Mouse (Mus musculus): Measurements from ENCODE around the gene Slc35d3. TPM values are rescaled to one million over a fixed set of nuclear protein-coding genes. Genes with fewer than 3 reads are reported as not detected.

The Slc35d3 gene
- total and polyA plus RNA-seq, 3 experiments, result not detected

DNA sequence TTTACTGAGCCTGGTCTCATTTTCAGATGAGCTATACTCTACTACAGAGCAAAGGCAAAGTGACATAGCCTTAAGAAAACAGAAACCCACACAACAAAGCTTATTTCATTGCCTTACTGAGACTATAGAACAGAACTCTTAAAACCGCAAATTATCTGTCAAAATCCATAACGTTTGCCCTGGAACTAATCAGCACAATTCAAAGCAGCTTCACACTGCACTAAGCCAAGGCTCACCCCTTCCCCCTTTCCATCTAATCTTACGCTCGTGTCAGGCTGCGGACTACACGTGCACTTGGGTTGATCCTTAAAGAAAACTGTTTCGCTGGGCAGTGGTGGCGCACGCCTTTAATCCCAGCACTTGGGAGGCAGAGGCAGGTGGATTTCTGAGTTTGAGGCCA lies 26.4 kb upstream of the Slc35d3 start:
- H3K79me2 ChIP-seq (ENCODE audit: control insufficient read depth, insufficient read depth, low read length, poor library complexity), result no peaks in the 10 kb centered on the region
- H3K9ac ChIP-seq (ENCODE audit: control insufficient read depth, low read depth, low read length, poor library complexity, severe bottlenecking), result peak overlapping the region; percentile 47
- peak overlapping the region; percentile 6 to 18; a peak in 3 of 4 replicates for H3K4me3 ChIP-seq (ENCODE audit: control insufficient read depth in 1 of 2, insufficient read depth in 1 of 2, low read depth in 2 of 2, low read length in 2 of 2)
- H3K36me3 ChIP-seq (ENCODE audit: control insufficient read depth in 1 of 2, insufficient read depth in 2 of 2, low read length in 2 of 2), result peaks cover 0 to 40% of the 10 kb centered on the region in 2 experiments; a peak in 2 of 4 replicates
- no peaks in the 10 kb centered on the region for H3K9me3 ChIP-seq (replicated peaks; ENCODE audit: insufficient read depth, low read length)
- H3K27ac ChIP-seq (ENCODE audit: control insufficient read depth, low read depth, low read length), result peak overlapping the region; percentile 46
- H3K27me3 ChIP-seq (ENCODE audit: control insufficient read depth in 1 of 2, insufficient read depth in 2 of 2, low read length in 2 of 2), result no peaks in the 10 kb centered on the region
- peak; percentile 87 for DNase-seq (ENCODE audit: low read depth, low spot score)
- H3K4me1 ChIP-seq (ENCODE audit: control insufficient read depth in 1 of 2, insufficient read depth in 2 of 2, low read length in 2 of 2), result peaks cover 38% of the 10 kb centered on the region in 2 experiments
- TF ChIP-seq BHLHE40 (IDR thresholded peaks at IDR 0.05; ENCODE audit: borderline replicate concordance, low read depth, low read length) (peak; percentile 97), MXI1 (IDR thresholded peaks at IDR 0.05; ENCODE audit: low read depth, low read length) (peak; percentile 90), KAT2A (conservative IDR thresholded peaks at IDR 0.05; ENCODE audit: low read depth, low read length) (0 out of 2 replicates have a peak, but pooled peaks have one; percentile 13), TBP (IDR thresholded peaks at IDR 0.05; ENCODE audit: low read depth, low read length) (0 out of 2 replicates have a peak, but pooled peaks have one; percentile 44), EP300 (IDR thresholded peaks at IDR 0.05; ENCODE audit: low read depth in 1 of 2, low read length in 2 of 2) (peak; percentile 83 to 91), GATA1 (IDR thresholded peaks at IDR 0.05; ENCODE audit: low read depth, low read length) (peak; percentile 86), TAL1 (IDR thresholded peaks at IDR 0.05; ENCODE audit: low read length) (peak; percentile 71), JUND (IDR thresholded peaks at IDR 0.05; ENCODE audit: low read depth, low read length) (no peak), E2F4 (IDR thresholded peaks at IDR 0.05; ENCODE audit: borderline replicate concordance, low read depth, low read length) (0 out of 2 replicates have a peak, but pooled peaks have one; percentile 21), ETS1 (IDR thresholded peaks at IDR 0.05; ENCODE audit: low read depth, low read length) (peak; percentile 89), SIN3A (IDR thresholded peaks at IDR 0.05; ENCODE audit: low read length) (peak; percentile 78), MYC (IDR thresholded peaks at IDR 0.05; ENCODE audit: low read depth, low read length) (peak; percentile 93), MAFK (IDR thresholded peaks at IDR 0.05; ENCODE audit: borderline replicate concordance, low read depth, low read length) (no peak), RCOR1 (IDR thresholded peaks at IDR 0.05; ENCODE audit: low read depth, low read length) (peak; percentile 81), POLR2A (IDR thresholded peaks at IDR 0.05; ENCODE audit: control insufficient read depth in 1 of 2, insufficient read depth in 1 of 2, low read depth in 1 of 2, low read length in 2 of 2, poor library complexity in 1 of 2) (no peak), MEF2A (IDR thresholded peaks at IDR 0.05; ENCODE audit: extremely low read depth, insufficient replicate concordance, low read depth, low read length, poor library complexity, severe bottlenecking) (no peak), CHD1 (IDR thresholded peaks at IDR 0.05; ENCODE audit: low read depth, low read length) (no peak), TCF12 (IDR thresholded peaks at IDR 0.05; ENCODE audit: low read depth, low read length) (peak; percentile 81), CTCF (IDR thresholded peaks at IDR 0.05 in 2 of 3, conservative IDR thresholded peaks at IDR 0.05 in 1 of 3; ENCODE audit: control insufficient read depth in 1 of 3, insufficient read depth in 1 of 3, low read depth in 2 of 3, low read length in 3 of 3, poor library complexity in 1 of 3, severe bottlenecking in 1 of 3) (no peak), NELFE (IDR thresholded peaks at IDR 0.05; ENCODE audit: low read depth, low read length) (peak; percentile 18; the same call in 1 of the 2 replicates), GABPA (IDR thresholded peaks at IDR 0.05; ENCODE audit: low read depth, low read length) (no peak), MAX (IDR thresholded peaks at IDR 0.05; ENCODE audit: low read length) (peak; percentile 93)

Measured in MEL (cell line).